Mouse (Mus musculus): ENCODE measurements at regions not wholly inside any gene's neighbourhood (a gene's known extent, or its start where the extent isn't known, plus 50 kb on each side); places are given as distances from the start of the nearest gene placed in this dataset.

GRCm38 (mm10) chr8:109012655-109013054 is 481.2 kb upstream of the Pmfbp1 start:
- no peak overlapping the region for H3K9ac ChIP-seq (replicated peaks; ENCODE audit: low read depth, low read length)
- H3K27me3 ChIP-seq (ENCODE audit: control insufficient read depth, insufficient read depth, low read length), result no peaks in the 10 kb centered on the region
- WGBS, result 5% methylated on average over 8 of the region's 8 CpGs
- H3K4me3 ChIP-seq (ENCODE audit: low read depth, low read length), result no peak overlapping the region
- no peak for ATAC-seq (ENCODE audit: low read depth)
- no peaks in the 10 kb centered on the region for H3K36me3 ChIP-seq (ENCODE audit: control insufficient read depth, insufficient read depth, low read length)
- H3K4me2 ChIP-seq (ENCODE audit: low read depth, low read length), result peak overlapping the region; percentile 3; the same call in 1 of the 2 replicates
- H3K4me1 ChIP-seq (ENCODE audit: control insufficient read depth, insufficient read depth, low read length), result peaks cover 5% of the 10 kb centered on the region; the same call in 1 of the 2 replicates
- no peaks in the 10 kb centered on the region for H3K9me3 ChIP-seq (ENCODE audit: control insufficient read depth, low read length)
- peak overlapping the region; percentile 56; the same call in 1 of the 2 replicates for H3K27ac ChIP-seq (ENCODE audit: low read depth, low read length)

GRCm38 (mm10) chr8:109013577-109013976 is 480.2 kb upstream of the Pmfbp1 start:
- no peaks in the 10 kb centered on the region for H3K27me3 ChIP-seq (ENCODE audit: control insufficient read depth, insufficient read depth, low read length)
- 69% methylated on average over 7 of the region's 7 CpGs for WGBS
- no peak overlapping the region for H3K4me3 ChIP-seq (ENCODE audit: low read depth, low read length)
- no peaks in the 10 kb centered on the region for H3K36me3 ChIP-seq (ENCODE audit: control insufficient read depth, insufficient read depth, low read length)
- no peaks in the 10 kb centered on the region for H3K9me3 ChIP-seq (ENCODE audit: control insufficient read depth, low read length)
- H3K9ac ChIP-seq (replicated peaks; ENCODE audit: low read depth, low read length), result no peak overlapping the region
- peaks cover 5% of the 10 kb centered on the region; the same call in 1 of the 2 replicates for H3K4me1 ChIP-seq (ENCODE audit: control insufficient read depth, insufficient read depth, low read length)
- no peak for ATAC-seq (ENCODE audit: low read depth)
- no peak overlapping the region for H3K27ac ChIP-seq (ENCODE audit: low read depth, low read length)
- H3K4me2 ChIP-seq (ENCODE audit: low read depth, low read length), result no peak overlapping the region

DNA sequence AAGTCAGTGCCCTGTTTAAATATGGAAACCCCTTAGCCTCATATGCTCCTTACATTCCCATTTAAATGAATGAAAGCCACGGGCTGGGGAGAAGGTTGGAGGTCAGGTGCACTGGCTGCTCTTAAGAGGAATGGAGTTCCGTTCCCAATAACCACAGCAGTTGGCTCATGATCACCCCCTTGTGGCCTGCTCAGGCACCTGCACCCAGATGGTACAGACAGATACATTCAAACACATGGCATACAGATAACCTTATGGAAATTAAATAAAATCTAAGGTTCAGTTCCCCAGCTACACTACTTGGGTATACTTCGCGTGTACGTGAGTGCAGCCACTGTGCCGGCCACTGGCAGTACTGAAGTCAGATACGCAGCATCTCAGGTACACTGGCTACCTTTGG is 479.1 kb upstream of the Pmfbp1 start:
- Histone ChIP-seq H3K27me3 (ENCODE audit: control insufficient read depth, insufficient read depth, low read length) (no peaks in the 10 kb centered on the region), H3K27ac (ENCODE audit: low read depth, low read length) (no peak overlapping the region), H3K4me2 (ENCODE audit: low read depth, low read length) (no peak overlapping the region), H3K9me3 (ENCODE audit: control insufficient read depth, low read length) (no peaks in the 10 kb centered on the region), H3K36me3 (ENCODE audit: control insufficient read depth, insufficient read depth, low read length) (no peaks in the 10 kb centered on the region), H3K9ac (replicated peaks; ENCODE audit: low read depth, low read length) (no peak overlapping the region), H3K4me3 (ENCODE audit: low read depth, low read length) (no peak overlapping the region), H3K4me1 (ENCODE audit: control insufficient read depth, insufficient read depth, low read length) (peaks cover 5% of the 10 kb centered on the region; the same call in 1 of the 2 replicates)
- 71% methylated on average over 7 of the region's 7 CpGs for WGBS
- no peak for ATAC-seq (ENCODE audit: low read depth)

DNA sequence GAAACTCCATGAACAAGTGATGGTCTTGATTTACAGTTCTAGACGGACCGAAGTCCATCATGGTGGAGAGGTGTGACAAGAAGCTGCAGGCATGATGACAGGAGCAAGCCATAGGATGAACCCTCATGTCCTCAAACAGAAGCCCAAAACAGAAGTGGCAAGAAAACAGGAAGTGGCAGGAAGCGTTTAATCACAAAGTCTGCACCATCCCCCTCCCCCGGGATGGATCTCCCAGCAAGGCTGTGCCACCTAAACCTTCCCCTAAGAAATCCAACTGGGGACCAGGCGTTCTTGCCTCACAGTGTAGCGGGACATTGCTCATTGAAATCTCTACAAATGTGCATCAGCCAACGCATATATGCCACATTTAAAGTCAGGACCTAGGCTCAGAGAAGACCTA is 474.3 kb upstream of the Pmfbp1 start:
- Histone ChIP-seq H3K4me3 (ENCODE audit: low read depth, low read length) (no peak overlapping the region), H3K27ac (ENCODE audit: low read depth, low read length) (no peak overlapping the region), H3K4me1 (ENCODE audit: control insufficient read depth, insufficient read depth, low read length) (no peaks in the 10 kb centered on the region), H3K4me2 (ENCODE audit: low read depth, low read length) (no peak overlapping the region), H3K9me3 (ENCODE audit: control insufficient read depth, low read length) (no peaks in the 10 kb centered on the region), H3K9ac (replicated peaks; ENCODE audit: low read depth, low read length) (no peak overlapping the region), H3K27me3 (ENCODE audit: control insufficient read depth, insufficient read depth, low read length) (no peaks in the 10 kb centered on the region), H3K36me3 (ENCODE audit: control insufficient read depth, insufficient read depth, low read length) (no peaks in the 10 kb centered on the region)
- WGBS, result 86% methylated on average over 7 of the region's 7 CpGs
- no peak for ATAC-seq (ENCODE audit: low read depth)

DNA sequence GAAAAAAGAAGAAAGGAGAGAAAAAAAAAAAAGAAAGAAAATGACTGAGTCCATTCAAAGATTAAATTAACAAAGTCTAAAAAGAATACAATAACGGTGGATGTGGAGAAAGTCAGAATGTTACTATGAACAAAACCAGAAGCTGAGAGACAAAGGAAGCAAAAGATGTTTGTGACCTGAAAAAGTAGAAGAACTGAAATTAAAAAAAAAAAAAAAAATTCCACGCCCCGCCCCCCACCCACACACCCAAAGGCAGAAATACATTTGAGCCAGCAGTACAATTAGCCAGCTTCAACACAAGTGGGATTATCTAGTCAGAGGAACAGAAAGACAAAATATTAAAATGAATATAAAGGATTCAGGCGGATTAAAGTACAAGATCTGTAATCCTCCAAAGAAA is 473.7 kb upstream of the Pmfbp1 start:
- ATAC-seq (ENCODE audit: low read depth), result no peak
- 94% methylated on average over 4 of the region's 4 CpGs for WGBS
- Histone ChIP-seq H3K4me3 (ENCODE audit: low read depth, low read length) (no peak overlapping the region), H3K4me2 (ENCODE audit: low read depth, low read length) (no peak overlapping the region), H3K36me3 (ENCODE audit: control insufficient read depth, insufficient read depth, low read length) (no peaks in the 10 kb centered on the region), H3K9ac (replicated peaks; ENCODE audit: low read depth, low read length) (no peak overlapping the region), H3K27me3 (ENCODE audit: control insufficient read depth, insufficient read depth, low read length) (no peaks in the 10 kb centered on the region), H3K9me3 (ENCODE audit: control insufficient read depth, low read length) (no peaks in the 10 kb centered on the region), H3K4me1 (ENCODE audit: control insufficient read depth, insufficient read depth, low read length) (no peaks in the 10 kb centered on the region), H3K27ac (ENCODE audit: low read depth, low read length) (no peak overlapping the region)

DNA sequence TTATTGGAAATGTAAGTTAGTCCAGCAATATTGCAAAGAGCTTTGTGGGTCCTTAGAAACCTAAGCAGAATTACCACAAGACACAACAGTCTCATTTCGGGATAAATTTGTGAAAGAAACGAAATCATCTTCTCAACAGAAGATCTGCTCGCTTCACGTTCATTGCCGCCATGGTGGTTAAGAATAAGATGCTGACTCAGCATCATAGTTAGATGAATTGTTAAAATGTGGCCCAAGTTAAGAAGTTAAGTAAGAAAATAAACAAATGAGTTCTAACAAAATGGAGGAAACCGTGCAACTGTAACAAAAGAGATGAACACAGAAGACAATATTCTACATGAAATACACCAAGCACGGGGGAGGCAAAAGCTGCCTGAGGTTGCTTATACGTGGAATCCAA is 465.9 kb upstream of the Pmfbp1 start:
- no peak for ATAC-seq (ENCODE audit: low read depth)
- WGBS, result 95% methylated on average over 8 of the region's 8 CpGs

GRCm38 (mm10) chr8:109053608-109054007 is 440.2 kb upstream of the Pmfbp1 start:
- H3K9ac ChIP-seq (replicated peaks; ENCODE audit: low read depth, low read length), result no peak overlapping the region
- peaks cover 3% of the 10 kb centered on the region; the same call in 1 of the 2 replicates for H3K4me1 ChIP-seq (ENCODE audit: control insufficient read depth, insufficient read depth, low read length)
- no peaks in the 10 kb centered on the region for H3K27me3 ChIP-seq (ENCODE audit: control insufficient read depth, insufficient read depth, low read length)
- no peaks in the 10 kb centered on the region for H3K9me3 ChIP-seq (ENCODE audit: control insufficient read depth, low read length)
- no peak overlapping the region for H3K4me2 ChIP-seq (ENCODE audit: low read depth, low read length)
- no peak overlapping the region for H3K27ac ChIP-seq (ENCODE audit: low read depth, low read length)
- H3K4me3 ChIP-seq (ENCODE audit: low read depth, low read length), result no peak overlapping the region
- H3K36me3 ChIP-seq (ENCODE audit: control insufficient read depth, insufficient read depth, low read length), result no peaks in the 10 kb centered on the region
- ATAC-seq (ENCODE audit: low read depth), result no peak
- 88% methylated on average over 4 of the region's 4 CpGs for WGBS

More for the DNA sequence above, 465.9 kb upstream of the Pmfbp1 start:
- Histone ChIP-seq H3K36me3 (ENCODE audit: control insufficient read depth, insufficient read depth, low read length) (no peaks in the 10 kb centered on the region), H3K9ac (replicated peaks; ENCODE audit: low read depth, low read length) (no peak overlapping the region), H3K27me3 (ENCODE audit: control insufficient read depth, insufficient read depth, low read length) (no peaks in the 10 kb centered on the region), H3K27ac (ENCODE audit: low read depth, low read length) (no peak overlapping the region), H3K4me3 (ENCODE audit: low read depth, low read length) (no peak overlapping the region), H3K9me3 (ENCODE audit: control insufficient read depth, low read length) (no peaks in the 10 kb centered on the region), H3K4me2 (ENCODE audit: low read depth, low read length) (no peak overlapping the region), H3K4me1 (ENCODE audit: control insufficient read depth, insufficient read depth, low read length) (no peaks in the 10 kb centered on the region)

- Histone ChIP-seq H3K36me3 (ENCODE audit: control insufficient read depth, insufficient read depth, low read length) (no peaks in the 10 kb centered on the region), H3K4me1 (ENCODE audit: control insufficient read depth, insufficient read depth, low read length) (peaks cover 3% of the 10 kb centered on the region; the same call in 1 of the 2 replicates), H3K4me3 (ENCODE audit: low read depth, low read length) (no peak overlapping the region), H3K27ac (ENCODE audit: low read depth, low read length) (no peak overlapping the region), H3K9ac (replicated peaks; ENCODE audit: low read depth, low read length) (no peak overlapping the region), H3K4me2 (ENCODE audit: low read depth, low read length) (no peak overlapping the region), H3K9me3 (ENCODE audit: control insufficient read depth, low read length) (no peaks in the 10 kb centered on the region), H3K27me3 (ENCODE audit: control insufficient read depth, insufficient read depth, low read length) (no peaks in the 10 kb centered on the region)
- no peak for ATAC-seq (ENCODE audit: low read depth)
- 73% methylated on average over 5 of the region's 5 CpGs for WGBS
These were observed 434.7 kb upstream of the Pmfbp1 start for GRCm38 (mm10) chr8:109059152-109059551.

DNA sequence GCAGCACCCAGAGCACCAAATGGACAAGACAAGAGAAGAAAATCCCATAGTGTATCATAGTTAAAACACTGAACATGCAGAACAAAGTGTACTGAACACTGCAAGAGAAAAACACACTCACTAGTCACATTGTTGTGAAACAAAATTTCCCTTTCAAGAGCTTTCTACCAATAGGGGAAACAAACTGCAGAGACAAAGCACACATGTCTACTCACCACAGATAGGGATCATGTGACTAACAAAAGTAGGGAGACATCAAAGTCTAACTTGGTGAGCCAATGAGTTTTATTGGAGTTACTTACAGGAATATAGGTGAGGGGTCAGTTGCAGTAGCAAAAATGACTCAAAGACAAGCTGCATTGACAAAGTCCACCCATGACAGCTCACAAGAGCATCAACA is 431.5 kb upstream of the Pmfbp1 start:
- ATAC-seq (ENCODE audit: low read depth), result no peak
- peaks cover 3% of the 10 kb centered on the region; the same call in 1 of the 2 replicates for H3K4me1 ChIP-seq (ENCODE audit: control insufficient read depth, insufficient read depth, low read length)

GRCm38 (mm10) chr8:109073715-109074114 is 420.1 kb upstream of the Pmfbp1 start:
- Histone ChIP-seq H3K4me2 (ENCODE audit: low read depth, low read length) (no peak overlapping the region), H3K4me1 (ENCODE audit: control insufficient read depth, insufficient read depth, low read length) (no peaks in the 10 kb centered on the region), H3K9me3 (ENCODE audit: control insufficient read depth, low read length) (no peaks in the 10 kb centered on the region), H3K4me3 (ENCODE audit: low read depth, low read length) (no peak overlapping the region), H3K27ac (ENCODE audit: low read depth, low read length) (no peak overlapping the region), H3K27me3 (ENCODE audit: control insufficient read depth, insufficient read depth, low read length) (no peaks in the 10 kb centered on the region), H3K9ac (replicated peaks; ENCODE audit: low read depth, low read length) (no peak overlapping the region), H3K36me3 (ENCODE audit: control insufficient read depth, insufficient read depth, low read length) (no peaks in the 10 kb centered on the region)
- ATAC-seq (ENCODE audit: low read depth), result no peak
- 94% methylated on average over 4 of the region's 4 CpGs for WGBS

More for the DNA sequence above, 431.5 kb upstream of the Pmfbp1 start:
- no peak overlapping the region for H3K4me2 ChIP-seq (ENCODE audit: low read depth, low read length)
- no peaks in the 10 kb centered on the region for H3K9me3 ChIP-seq (ENCODE audit: control insufficient read depth, low read length)
- H3K27me3 ChIP-seq (ENCODE audit: control insufficient read depth, insufficient read depth, low read length), result no peaks in the 10 kb centered on the region
- no peaks in the 10 kb centered on the region for H3K36me3 ChIP-seq (ENCODE audit: control insufficient read depth, insufficient read depth, low read length)
- H3K4me3 ChIP-seq (ENCODE audit: low read depth, low read length), result no peak overlapping the region
- no peak overlapping the region for H3K9ac ChIP-seq (replicated peaks; ENCODE audit: low read depth, low read length)
- H3K27ac ChIP-seq (ENCODE audit: low read depth, low read length), result no peak overlapping the region

All from neural tube, embryonic 14.5 days (tissue).